Mouse (Mus musculus) testis, adult 2 months (tissue): ENCODE measurements around the gene Eaf2.

Experiments
- CTCF ChIP-seq: fragments of 200-500 bp; IDR thresholded peaks from 2 replicates; pipeline ENCODE4 v1.5.1; 2012; ENCODE audit warnings: low read depth, mild to moderate bottlenecking, inconsistent platforms, low read length, moderate library complexity; ENCODE audit not compliant: control insufficient read depth, insufficient read depth, insufficient replicate concordance
- POLR2A ChIP-seq: fragments of 200-500 bp; IDR thresholded peaks from 2 replicates; pipeline ENCODE4 v1.6.1; 2012; ENCODE audit warnings: low read depth, mild to moderate bottlenecking, inconsistent platforms, low read length, moderate library complexity; ENCODE audit not compliant: control insufficient read depth

- no peak for TF ChIP-seq POLR2A
- TF ChIP-seq CTCF = no peak
Measured at GRCm38 (mm10) chr16:36794976-36795375, 79.8 kb downstream of the Eaf2 start.
